Mouse (Mus musculus): ENCODE results near the gene Fscn1. TPM values are rescaled to one million over a fixed set of nuclear protein-coding genes. Genes with fewer than 3 reads are reported as not detected.

The Fscn1 gene
- 320 and 348 TPM in 2 replicates for polyA plus RNA-seq (2015; fragmentation: Nextera tagmentation; extraction: Ambion mirVana)

DNA sequence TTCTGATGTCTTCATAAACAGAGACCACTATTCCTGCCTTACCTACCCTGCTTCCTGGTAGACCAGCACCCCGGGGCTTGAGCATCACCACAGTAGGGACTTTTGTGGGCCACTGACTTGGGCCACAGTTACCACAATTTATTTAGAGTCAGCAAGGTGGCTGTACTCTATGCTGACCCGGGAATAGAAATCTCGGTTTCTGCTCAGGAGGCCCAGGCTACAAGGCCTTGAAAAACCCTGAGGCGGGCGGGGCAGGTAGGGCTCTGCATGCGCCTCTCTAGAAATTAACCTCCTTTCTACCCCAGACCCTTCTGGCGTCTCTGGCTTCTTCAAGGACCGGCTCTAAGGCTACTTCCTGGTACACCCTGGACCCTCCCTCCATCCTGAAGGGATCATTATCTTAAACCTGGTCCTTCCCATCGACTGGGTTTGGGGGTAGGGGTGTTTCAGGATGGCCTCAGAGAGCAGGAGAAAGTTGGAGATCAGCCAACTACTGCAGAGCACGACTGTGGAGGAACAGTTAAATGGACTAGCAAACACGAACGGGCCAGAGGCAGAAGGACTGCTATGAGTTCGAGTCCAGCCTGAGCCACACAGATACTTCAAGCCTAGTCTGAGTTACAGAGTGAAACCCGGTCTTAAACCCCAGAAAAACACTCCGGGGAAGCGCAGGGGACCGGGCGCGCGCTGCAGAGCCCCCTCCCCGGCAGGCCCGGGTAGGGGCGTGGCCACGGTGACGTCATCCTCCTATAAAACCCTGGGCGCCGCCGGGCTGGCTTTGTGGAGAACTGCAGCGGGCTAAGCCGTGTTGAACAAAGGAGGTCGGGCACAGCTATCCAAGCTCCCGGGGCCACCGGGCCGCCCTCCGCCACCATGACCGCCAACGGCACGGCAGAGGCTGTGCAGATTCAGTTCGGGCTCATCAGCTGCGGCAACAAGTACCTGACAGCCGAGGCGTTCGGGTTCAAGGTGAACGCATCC lies at the start of gene Fscn1:
TSS of gene Fscn1 (plus strand) at position 768 of the 981 bp plus-strand sequence.
- H3K9me3 ChIP-seq (replicated peaks): no peaks in the 10 kb centered on the region
- peak within 1 kb of the TSS; percentile 60 for H3K4me3 ChIP-seq (replicated peaks)
- H3K4me2 ChIP-seq: peak within 1 kb of the TSS; percentile 76
- H3K27me3 ChIP-seq: no peaks in the 10 kb centered on the region
- 8% methylated on average over 43 of the region's 44 CpGs for WGBS
- 0 out of 2 replicates have a peak, but pooled peaks cover 4% of the 10 kb centered on the region for H3K36me3 ChIP-seq
- peaks cover 48% of the 10 kb centered on the region for H3K4me1 ChIP-seq
- peak within 1 kb of the TSS; percentile 84 for H3K9ac ChIP-seq
- H3K27ac ChIP-seq: peak within 1 kb of the TSS; percentile 98
- ATAC-seq (replicated peaks; ENCODE audit: low FRiP score): peak; percentile 60

DNA sequence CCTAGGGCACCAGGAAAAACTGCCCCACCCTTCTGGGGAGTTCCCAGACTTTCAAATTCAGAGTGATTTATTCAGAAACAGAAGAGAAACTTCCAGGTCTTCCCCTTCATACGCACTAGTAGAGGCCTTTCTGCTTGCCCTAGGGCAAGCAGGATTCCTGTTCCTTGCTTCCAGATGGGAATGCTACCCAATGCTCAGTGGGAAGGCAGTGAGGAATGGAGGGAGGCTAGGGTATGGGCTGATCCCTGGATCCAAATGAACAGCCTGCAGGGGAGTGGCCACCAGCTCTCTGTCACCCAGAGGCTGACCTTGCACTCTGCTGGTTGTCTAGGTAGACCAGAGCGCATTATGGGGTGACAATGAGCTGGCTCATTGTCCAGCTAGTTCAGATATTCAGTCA lies 48.5 kb upstream of the Fscn1 start:
- Histone ChIP-seq H3K27ac (no peak overlapping the region), H3K9me3 (replicated peaks) (no peaks in the 10 kb centered on the region), H3K4me2 (no peak overlapping the region), H3K9ac (no peak overlapping the region), H3K4me1 (peaks cover 36% of the 10 kb centered on the region), H3K36me3 (no peaks in the 10 kb centered on the region), H3K4me3 (replicated peaks) (no peak overlapping the region), H3K27me3 (no peaks in the 10 kb centered on the region)
- ATAC-seq (replicated peaks; ENCODE audit: low FRiP score): no peak
- WGBS: 82% methylated on average over 2 of the region's 2 CpGs

DNA sequence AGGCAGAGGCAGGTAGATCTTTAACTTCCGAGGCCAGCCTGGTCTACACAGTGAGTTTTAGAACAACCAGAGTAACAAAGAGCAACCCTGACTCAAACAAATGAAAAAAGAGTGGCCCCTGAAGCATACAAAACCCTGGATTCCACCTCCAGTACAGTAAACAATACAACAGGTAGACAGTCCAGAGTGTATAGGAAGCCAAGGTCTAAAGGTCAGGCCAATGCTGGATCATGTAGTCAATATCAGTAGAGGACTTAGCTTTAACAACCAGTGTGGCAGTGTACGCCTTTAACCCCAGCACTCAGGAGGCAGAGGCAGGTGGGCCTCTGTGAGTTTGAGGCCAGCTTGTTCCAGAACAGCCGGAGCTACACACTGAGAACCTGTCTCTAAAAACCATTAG lies 47.8 kb upstream of the Fscn1 start:
- Histone ChIP-seq H3K9me3 (replicated peaks) (no peaks in the 10 kb centered on the region), H3K4me1 (peaks cover 30% of the 10 kb centered on the region), H3K36me3 (no peaks in the 10 kb centered on the region), H3K27me3 (no peaks in the 10 kb centered on the region), H3K4me2 (no peak overlapping the region), H3K4me3 (replicated peaks) (no peak overlapping the region), H3K27ac (no peak overlapping the region), H3K9ac (no peak overlapping the region)
- 94% methylated on average over 3 of the region's 3 CpGs for WGBS
- no peak for ATAC-seq (replicated peaks; ENCODE audit: low FRiP score)

DNA sequence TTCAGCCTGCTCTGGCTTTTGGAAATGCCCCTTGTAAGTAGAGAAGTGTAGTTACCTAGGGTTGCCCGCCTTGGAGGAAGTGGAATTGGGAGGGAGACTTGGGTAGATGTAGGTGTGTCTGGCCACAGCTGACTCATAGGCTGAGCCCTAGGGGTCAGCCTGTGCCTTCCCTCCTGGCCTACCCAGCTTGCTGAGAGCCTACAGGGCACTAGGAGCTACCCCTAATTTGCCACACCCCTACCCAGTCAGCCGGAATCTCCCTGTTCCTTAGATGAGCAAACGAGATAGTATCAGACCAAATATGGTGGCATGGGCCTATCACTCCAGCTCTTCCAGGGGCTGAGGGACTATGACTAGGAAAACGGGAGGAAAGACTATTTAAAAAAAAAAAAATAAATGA lies 47.4 kb upstream of the Fscn1 start:
- H3K4me1 ChIP-seq: peaks cover 26% of the 10 kb centered on the region
- ATAC-seq (replicated peaks; ENCODE audit: low FRiP score): no peak
- H3K27me3 ChIP-seq: no peaks in the 10 kb centered on the region
- H3K36me3 ChIP-seq: no peaks in the 10 kb centered on the region
- H3K9me3 ChIP-seq (replicated peaks): no peaks in the 10 kb centered on the region
- no peak overlapping the region for H3K9ac ChIP-seq
- H3K4me3 ChIP-seq (replicated peaks): no peak overlapping the region
- WGBS: 65% methylated on average over 4 of the region's 4 CpGs
- no peak overlapping the region for H3K27ac ChIP-seq
- no peak overlapping the region for H3K4me2 ChIP-seq

DNA sequence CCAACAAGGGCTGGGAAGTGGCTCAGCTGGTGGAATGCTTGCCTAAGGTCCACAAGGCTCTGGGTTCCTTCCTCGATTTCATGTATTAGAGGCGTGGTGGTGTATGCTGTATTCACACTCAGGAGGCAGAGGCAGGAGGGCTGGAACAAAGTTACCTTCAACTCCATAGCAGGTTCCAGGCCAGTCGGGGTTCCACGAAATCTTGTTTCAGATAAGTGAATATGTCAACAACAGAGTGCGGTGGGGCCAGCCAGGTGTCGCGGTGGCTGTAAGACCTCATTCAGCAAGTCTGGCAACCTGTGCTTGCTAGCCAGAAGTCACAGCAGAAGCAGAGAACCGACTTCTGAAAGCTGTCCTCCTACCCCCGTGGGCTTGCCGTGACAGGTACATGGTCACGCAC lies 44.9 kb upstream of the Fscn1 start:
- WGBS: 85% methylated on average over 11 of the region's 11 CpGs
- no peak overlapping the region for H3K27ac ChIP-seq
- H3K36me3 ChIP-seq: no peaks in the 10 kb centered on the region
- H3K9me3 ChIP-seq (replicated peaks): no peaks in the 10 kb centered on the region
- no peak overlapping the region for H3K4me3 ChIP-seq (replicated peaks)
- H3K4me2 ChIP-seq: no peak overlapping the region
- H3K9ac ChIP-seq: no peak overlapping the region
- H3K4me1 ChIP-seq: peaks cover 1% of the 10 kb centered on the region
- no peak for ATAC-seq (replicated peaks; ENCODE audit: low FRiP score)
- no peaks in the 10 kb centered on the region for H3K27me3 ChIP-seq

DNA sequence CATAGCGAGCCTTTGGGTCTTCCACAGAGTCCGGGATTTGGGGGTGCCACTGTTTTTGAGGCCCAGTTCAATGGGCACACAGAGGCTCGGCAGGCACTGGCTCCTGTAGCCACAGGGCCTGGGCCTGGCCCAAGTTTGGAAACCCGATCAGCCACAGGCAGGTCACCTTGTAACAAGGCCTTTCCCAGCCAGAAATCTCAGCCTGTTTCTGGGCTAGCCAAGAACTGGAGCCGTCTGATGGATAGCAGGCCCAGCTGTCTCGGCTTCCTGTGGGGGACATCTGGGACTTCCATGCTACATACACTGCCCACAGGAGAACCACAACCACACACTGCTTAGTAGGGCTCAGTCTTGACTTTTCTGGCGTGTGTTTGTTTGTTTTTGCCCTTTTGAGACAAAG lies 43.5 kb upstream of the Fscn1 start:
- 66% methylated on average over 7 of the region's 7 CpGs for WGBS
- H3K4me2 ChIP-seq: no peak overlapping the region
- H3K36me3 ChIP-seq: no peaks in the 10 kb centered on the region
- no peak overlapping the region for H3K27ac ChIP-seq
- no peak for ATAC-seq (replicated peaks; ENCODE audit: low FRiP score)
- H3K4me3 ChIP-seq (replicated peaks): no peak overlapping the region
- H3K27me3 ChIP-seq: no peaks in the 10 kb centered on the region
- no peaks in the 10 kb centered on the region for H3K9me3 ChIP-seq (replicated peaks)
- H3K4me1 ChIP-seq: peaks cover 11% of the 10 kb centered on the region
- no peak overlapping the region for H3K9ac ChIP-seq

DNA sequence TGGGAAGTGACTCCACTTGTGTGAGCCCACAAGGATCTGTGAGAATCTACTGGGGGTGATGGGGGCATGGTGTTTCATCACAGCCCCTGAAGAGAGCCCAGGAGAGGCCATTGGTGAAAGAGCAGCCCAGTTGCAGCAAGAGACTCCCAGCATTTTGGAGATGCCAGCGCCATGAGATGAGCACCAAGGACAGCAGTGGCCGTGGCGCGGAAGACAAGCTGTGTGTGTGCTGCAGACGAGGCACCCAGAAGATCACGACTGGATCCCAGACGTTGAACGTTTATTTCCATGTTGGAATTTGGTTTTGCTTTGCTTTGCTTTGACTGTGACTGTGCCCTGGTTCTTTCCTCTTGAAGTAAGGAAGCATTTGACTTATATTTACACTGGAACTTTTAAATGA lies 42.7 kb upstream of the Fscn1 start:
- H3K36me3 ChIP-seq: no peaks in the 10 kb centered on the region
- no peak for ATAC-seq (replicated peaks; ENCODE audit: low FRiP score)

DNA sequence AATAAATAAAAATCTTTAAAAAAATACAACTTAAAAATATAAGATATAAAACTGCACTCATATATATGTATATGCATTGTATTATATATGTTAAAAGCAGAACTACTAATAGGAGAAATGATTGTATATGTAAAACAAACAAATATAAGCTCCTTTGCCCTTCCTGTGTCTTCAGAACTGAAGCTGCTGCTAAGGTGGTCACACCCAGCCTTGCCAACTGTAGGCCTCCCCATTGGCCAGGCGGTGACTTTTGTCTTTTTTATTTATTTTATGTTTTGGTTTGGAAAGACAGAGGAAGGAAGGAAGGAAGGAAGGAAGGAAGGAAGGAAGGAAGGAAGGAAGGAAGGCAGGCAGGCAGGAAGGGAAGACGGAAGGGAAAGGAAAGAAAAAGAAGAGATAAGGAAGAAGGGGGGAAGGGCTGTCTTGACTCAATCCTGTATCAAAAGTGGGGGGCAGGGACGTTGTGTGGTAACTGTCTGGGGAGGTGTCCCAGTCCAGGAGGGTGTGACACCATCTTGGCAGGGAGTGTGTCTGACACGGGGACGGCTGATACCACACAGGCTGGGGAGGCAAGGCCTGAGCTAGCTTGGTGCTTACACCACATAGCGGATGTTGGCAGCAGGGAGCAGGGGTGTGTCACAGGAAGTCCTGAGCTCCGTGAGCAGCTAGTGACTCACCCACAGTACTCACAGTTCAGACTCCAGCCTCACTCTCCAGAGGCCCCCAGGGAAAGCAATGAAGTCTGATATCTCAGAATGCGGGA lies 39.7 kb upstream of the Fscn1 start:
- Histone ChIP-seq H3K27me3 (no peaks in the 10 kb centered on the region), H3K4me2 (no peak overlapping the region)

More for the DNA sequence above, 42.7 kb upstream of the Fscn1 start:
- no peaks in the 10 kb centered on the region for H3K27me3 ChIP-seq
- peaks cover 12% of the 10 kb centered on the region for H3K4me1 ChIP-seq
- H3K9me3 ChIP-seq (replicated peaks): no peaks in the 10 kb centered on the region
- H3K27ac ChIP-seq: no peak overlapping the region
- 92% methylated on average over 8 of the region's 8 CpGs for WGBS
- H3K4me3 ChIP-seq (replicated peaks): no peak overlapping the region
- no peak overlapping the region for H3K9ac ChIP-seq
- no peak overlapping the region for H3K4me2 ChIP-seq

DNA sequence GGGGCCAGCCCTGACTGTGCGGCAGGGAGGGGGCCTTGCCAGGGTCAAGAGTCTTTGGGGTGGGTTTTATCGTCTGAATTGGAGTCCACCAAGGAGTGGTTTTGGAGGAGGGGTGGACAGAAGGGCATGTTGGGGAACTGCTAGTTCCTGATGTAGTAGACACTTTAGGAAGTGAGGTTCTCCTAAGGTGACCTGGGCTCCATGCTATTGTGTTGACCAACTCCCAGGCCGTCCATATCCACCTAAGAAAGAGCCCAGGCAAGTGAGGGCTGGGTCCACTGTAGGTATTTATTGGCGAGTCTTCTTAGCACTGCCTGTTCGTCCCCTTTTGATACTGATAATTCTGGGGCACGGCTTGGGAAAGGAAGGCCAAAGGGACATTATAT lies 39.1 kb upstream of the Fscn1 start:
- Histone ChIP-seq H3K4me1 (peaks cover 22% of the 10 kb centered on the region), H3K9me3 (replicated peaks) (no peaks in the 10 kb centered on the region), H3K27ac (peak overlapping the region; percentile 55), H3K4me3 (replicated peaks) (no peak overlapping the region), H3K9ac (no peak overlapping the region), H3K36me3 (no peaks in the 10 kb centered on the region), H3K4me2 (no peak overlapping the region), H3K27me3 (no peaks in the 10 kb centered on the region)
- WGBS: 65% methylated on average over 6 of the region's 6 CpGs
- ATAC-seq (replicated peaks; ENCODE audit: low FRiP score): no peak

More for the DNA sequence above, 39.7 kb upstream of the Fscn1 start:
- Histone ChIP-seq H3K4me3 (replicated peaks) (no peak overlapping the region), H3K9me3 (replicated peaks) (no peaks in the 10 kb centered on the region), H3K36me3 (no peaks in the 10 kb centered on the region), H3K27ac (peak overlapping the region; percentile 55), H3K9ac (no peak overlapping the region), H3K4me1 (peaks cover 17% of the 10 kb centered on the region)
- peak; percentile 95 for ATAC-seq (replicated peaks; ENCODE audit: low FRiP score)
- WGBS: 41% methylated on average over 8 of the region's 8 CpGs

DNA sequence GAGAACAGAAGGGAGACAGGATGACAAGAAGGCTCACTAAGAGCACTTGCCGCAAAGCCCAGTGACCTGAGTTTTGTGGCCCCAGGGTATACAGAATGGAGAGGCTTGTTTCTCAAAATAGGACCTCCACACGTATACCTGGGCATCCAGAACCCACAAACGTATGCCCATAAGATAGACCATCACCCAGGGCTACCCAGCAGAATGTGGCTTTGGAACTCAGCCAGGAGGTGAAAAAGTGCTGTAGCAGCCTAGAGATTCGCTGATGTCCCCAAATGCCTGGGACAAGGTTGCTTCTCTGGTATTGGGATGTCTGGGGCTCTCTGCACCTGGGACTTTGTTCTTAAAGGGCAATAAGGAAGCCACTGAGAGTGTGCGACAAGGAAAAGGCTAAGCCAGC lies 37.9 kb upstream of the Fscn1 start:
- H3K9ac ChIP-seq: no peak overlapping the region
- WGBS: 88% methylated on average over 5 of the region's 5 CpGs
- H3K9me3 ChIP-seq (replicated peaks): no peaks in the 10 kb centered on the region
- H3K27ac ChIP-seq: no peak overlapping the region
- no peak for ATAC-seq (replicated peaks; ENCODE audit: low FRiP score)
- no peaks in the 10 kb centered on the region for H3K27me3 ChIP-seq
- no peak overlapping the region for H3K4me2 ChIP-seq
- H3K4me3 ChIP-seq (replicated peaks): no peak overlapping the region
- peaks cover 34% of the 10 kb centered on the region for H3K4me1 ChIP-seq
- H3K36me3 ChIP-seq: no peaks in the 10 kb centered on the region

DNA sequence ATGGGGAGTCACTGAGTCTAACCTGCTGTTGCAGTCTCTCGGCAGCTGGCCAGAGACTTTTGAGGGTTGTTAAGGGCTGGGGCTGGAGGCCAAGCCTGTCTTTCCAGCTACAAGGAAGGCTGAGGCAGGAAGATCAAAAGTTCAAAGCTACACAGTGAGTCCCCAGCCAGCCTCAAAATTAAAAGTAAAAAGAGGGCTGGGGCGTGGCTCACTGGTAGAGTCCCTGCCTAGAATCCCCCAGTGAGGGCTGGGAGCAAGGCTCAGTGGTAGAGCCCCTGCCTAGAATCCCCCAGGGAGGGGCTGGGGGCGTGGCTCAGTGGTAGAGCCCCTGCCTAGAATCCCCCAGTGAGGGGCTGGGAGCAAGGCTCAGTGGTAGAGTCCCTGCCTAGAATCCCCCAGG lies 36.4 kb upstream of the Fscn1 start:
- Histone ChIP-seq H3K9ac (no peak overlapping the region), H3K4me3 (replicated peaks) (no peak overlapping the region), H3K27me3 (no peaks in the 10 kb centered on the region), H3K36me3 (no peaks in the 10 kb centered on the region), H3K9me3 (replicated peaks) (no peaks in the 10 kb centered on the region), H3K4me2 (no peak overlapping the region), H3K27ac (no peak overlapping the region), H3K4me1 (peaks cover 40% of the 10 kb centered on the region)
- 76% methylated on average over 3 of the region's 3 CpGs for WGBS
- no peak for ATAC-seq (replicated peaks; ENCODE audit: low FRiP score)

DNA sequence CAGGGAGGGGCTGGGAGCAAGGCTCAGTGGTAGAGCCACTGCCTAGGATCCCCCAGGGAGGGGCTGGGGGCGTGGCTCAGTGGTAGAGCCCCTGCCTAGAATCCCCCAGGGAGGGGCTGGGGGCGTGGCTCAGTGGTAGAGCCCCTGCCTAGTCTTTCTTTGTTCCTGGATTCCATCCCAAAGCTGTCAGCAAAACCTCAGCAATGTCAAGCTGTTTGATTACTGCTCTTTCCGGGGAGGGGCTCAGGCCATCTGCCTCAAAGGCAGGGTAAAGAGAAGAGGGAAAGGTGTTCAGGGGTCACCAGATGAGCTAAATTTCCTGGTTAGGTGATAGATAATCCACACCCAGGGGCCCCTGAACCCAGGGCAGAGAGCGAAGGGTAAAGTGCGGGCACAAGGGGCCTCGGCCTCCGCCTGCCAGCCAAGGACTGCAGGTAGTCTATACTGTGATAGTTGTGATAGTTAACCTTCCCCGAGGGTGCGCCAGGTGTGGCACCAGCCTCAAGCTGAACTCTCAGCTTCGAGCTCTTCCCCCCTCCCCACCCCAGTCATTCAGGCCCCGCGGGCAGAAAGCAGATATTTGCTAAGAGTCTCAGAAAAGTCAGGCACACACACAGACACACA lies 35.7 kb upstream of the Fscn1 start:
- no peak overlapping the region for H3K4me3 ChIP-seq (replicated peaks)
- H3K4me2 ChIP-seq: no peak overlapping the region
- 77% methylated on average over 12 of the region's 12 CpGs for WGBS
- peaks cover 47% of the 10 kb centered on the region for H3K4me1 ChIP-seq
- no peak for ATAC-seq (replicated peaks; ENCODE audit: low FRiP score)
- H3K27ac ChIP-seq: no peak overlapping the region
- no peaks in the 10 kb centered on the region for H3K27me3 ChIP-seq
- no peaks in the 10 kb centered on the region for H3K9me3 ChIP-seq (replicated peaks)
- no peak overlapping the region for H3K9ac ChIP-seq
- no peaks in the 10 kb centered on the region for H3K36me3 ChIP-seq

All from kidney, embryonic 15.5 days (tissue).